In the genomic region with DNA sequence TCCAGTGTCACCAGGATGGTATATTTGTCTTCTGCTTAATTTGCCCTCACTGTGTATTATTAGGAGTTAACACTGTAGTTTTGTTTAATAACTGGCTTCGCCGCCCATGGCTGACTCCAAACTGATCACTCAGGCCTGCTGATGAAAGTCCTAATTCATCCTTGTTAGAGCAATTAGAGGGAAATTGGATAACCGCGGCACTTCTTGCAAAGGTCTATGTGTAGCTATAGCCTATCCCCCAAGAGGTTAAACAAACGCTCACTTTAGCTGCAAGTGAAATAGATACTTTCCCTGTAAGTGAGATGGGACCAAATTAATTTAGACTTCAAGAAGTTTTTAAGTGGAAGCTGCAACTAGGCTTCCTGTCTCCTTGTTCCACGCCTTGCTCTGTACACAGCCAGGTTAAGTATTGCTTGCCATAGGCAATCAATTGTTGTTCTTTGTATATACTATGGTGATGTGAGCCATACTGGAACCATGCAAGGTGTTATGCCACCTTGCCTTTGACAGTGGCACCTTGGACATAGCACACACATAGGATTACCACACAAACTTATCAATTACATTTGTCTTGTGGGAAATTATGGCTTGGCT, we compare ENCODE assay signal across 22 mouse cellular contexts.
DNase-seq lines count a peak whose midpoint lies in the region; ATAC-seq and TF ChIP-seq lines count a peak whose summit lies in the region.
"Had no signal": no experiment of that assay in that cellular context is flagged by ENCODE, and none has a peak within 500 bp of the region (broad histone marks: within the 10 kb centered on the region; RNA-seq: fewer than 3 reads in every experiment).

No protein-coding gene starts in this region.

- H3K9me3 ChIP-seq in embryonic facial prominence, embryonic 11.5 days (replicated peaks; ENCODE audit: control insufficient read depth, low read length): no peaks in the 10 kb centered on the region
- H3K9me3 ChIP-seq in embryonic facial prominence, embryonic 10.5 days: no peaks in the 10 kb centered on the region
- H3K9me3 ChIP-seq in kidney, embryonic 15.5 days (replicated peaks): no peaks in the 10 kb centered on the region
- no peaks in the 10 kb centered on the region for H3K9me3 ChIP-seq in kidney, postnatal 0 days (replicated peaks; ENCODE audit: low read length)
- H3K9me3 ChIP-seq: embryonic facial prominence, embryonic 13.5 days; embryonic facial prominence, embryonic 15.5 days; forebrain, embryonic 10.5 days; forebrain, embryonic 12.5 days had no signal

- 30% methylated on average over 6 of the region's 6 CpGs for WGBS in embryonic facial prominence, embryonic 11.5 days
- 29% methylated on average over 6 of the region's 6 CpGs for WGBS in embryonic facial prominence, embryonic 10.5 days
- 28% methylated on average over 6 of the region's 6 CpGs for WGBS in kidney, embryonic 15.5 days
- 33% methylated on average over 6 of the region's 6 CpGs for WGBS in kidney, postnatal 0 days

- ATAC-seq in embryonic facial prominence, embryonic 11.5 days (replicated peaks; ENCODE audit: insufficient number of reproducible peaks, low FRiP score, low TSS enrichment, low read depth): no peak
- peak; percentile 83 for ATAC-seq in kidney, embryonic 15.5 days (replicated peaks; ENCODE audit: low FRiP score)
- ATAC-seq in kidney, postnatal 0 days (replicated peaks; ENCODE audit: low FRiP score, low read depth): 0 out of 2 replicates have a peak, but pooled peaks have one; percentile 49
- ATAC-seq: forebrain, embryonic 14.5 days; forebrain, embryonic 16.5 days had no signal

- TF ChIP-seq CTCF in kidney, postnatal 0 days (IDR thresholded peaks at IDR 0.05; ENCODE audit: low read depth): no peak

- H3K36me3 ChIP-seq in embryonic facial prominence, embryonic 11.5 days (replicated peaks; ENCODE audit: control insufficient read depth, insufficient read depth, low read depth, low read length): no peaks in the 10 kb centered on the region
- H3K36me3 ChIP-seq in embryonic facial prominence, embryonic 10.5 days (replicated peaks): no peaks in the 10 kb centered on the region
- H3K36me3 ChIP-seq in kidney, embryonic 15.5 days: no peaks in the 10 kb centered on the region
- H3K36me3 ChIP-seq in kidney, postnatal 0 days (ENCODE audit: insufficient read depth, low read length): no peaks in the 10 kb centered on the region
- H3K36me3 ChIP-seq: embryonic facial prominence, embryonic 13.5 days; embryonic facial prominence, embryonic 15.5 days; forebrain, embryonic 10.5 days; forebrain, embryonic 12.5 days had no signal

- no peaks in the 10 kb centered on the region for H3K27me3 ChIP-seq in embryonic facial prominence, embryonic 11.5 days (ENCODE audit: control insufficient read depth, insufficient read depth, low read length)
- H3K27me3 ChIP-seq in embryonic facial prominence, embryonic 10.5 days (replicated peaks; ENCODE audit: low read depth, poor library complexity, severe bottlenecking): peaks cover 11% of the 10 kb centered on the region; the same call in 1 of the 2 replicates
- peaks cover 14% of the 10 kb centered on the region; the same call in 1 of the 2 replicates for H3K27me3 ChIP-seq in kidney, embryonic 15.5 days
- H3K27me3 ChIP-seq in kidney, postnatal 0 days (ENCODE audit: insufficient read depth, low read length): no peaks in the 10 kb centered on the region
- H3K27me3 ChIP-seq: embryonic facial prominence, embryonic 13.5 days; forebrain, embryonic 12.5 days had no signal

- no peak overlapping the region for H3K4me2 ChIP-seq in embryonic facial prominence, embryonic 11.5 days (ENCODE audit: low read depth, low read length)
- H3K4me2 ChIP-seq in kidney, embryonic 15.5 days: no peak overlapping the region
- H3K4me2 ChIP-seq in kidney, postnatal 0 days (ENCODE audit: low read length): no peak overlapping the region
- H3K4me2 ChIP-seq: embryonic facial prominence, embryonic 13.5 days; embryonic facial prominence, embryonic 15.5 days; forebrain, embryonic 12.5 days had no signal

- no peak overlapping the region for H3K27ac ChIP-seq in embryonic facial prominence, embryonic 11.5 days (replicated peaks; ENCODE audit: low read depth, low read length)
- H3K27ac ChIP-seq in embryonic facial prominence, embryonic 10.5 days (replicated peaks): no peak overlapping the region
- no peak overlapping the region for H3K27ac ChIP-seq in kidney, embryonic 15.5 days
- no peak overlapping the region for H3K27ac ChIP-seq in kidney, postnatal 0 days
- H3K27ac ChIP-seq: embryonic facial prominence, embryonic 13.5 days; embryonic facial prominence, embryonic 15.5 days; forebrain, embryonic 10.5 days; forebrain, embryonic 12.5 days had no signal

- peak; percentile 26 for DNase-seq in embryonic facial prominence, embryonic 11.5 days (ENCODE audit: low spot score)
- no peak for DNase-seq in embryonic facial prominence, embryonic 10.5 days (ENCODE audit: low spot score)
- DNase-seq in kidney, postnatal 14 days: no peak
- peak; percentile 64 for DNase-seq in kidney, postnatal 0 days (ENCODE audit: low spot score)
- no peak for DNase-seq in kidney, adult 11 months
- DNase-seq: adrenal gland, adult 2 months; adrenal gland, postnatal 10 days; adrenal gland, postnatal 25 days; cerebellum, adult 11 months; cerebellum, adult 18-20 months; cerebellum, adult 8-10 months; cerebellum, adult 9-11 months; cerebellum, postnatal 14 days; cerebellum, postnatal 36 days had no signal

- H3K4me3 ChIP-seq in embryonic facial prominence, embryonic 11.5 days (ENCODE audit: low read depth, low read length): no peak overlapping the region
- H3K4me3 ChIP-seq in embryonic facial prominence, embryonic 10.5 days: no peak overlapping the region
- H3K4me3 ChIP-seq in kidney, embryonic 15.5 days (replicated peaks): no peak overlapping the region
- no peak overlapping the region for H3K4me3 ChIP-seq in kidney, postnatal 0 days (replicated peaks; ENCODE audit: low read depth, low read length)
- H3K4me3 ChIP-seq: embryonic facial prominence, embryonic 13.5 days; embryonic facial prominence, embryonic 15.5 days; erythroblast, embryonic 14.5 days; forebrain, embryonic 10.5 days; forebrain, embryonic 12.5 days had no signal

- H3K9ac ChIP-seq in embryonic facial prominence, embryonic 11.5 days (replicated peaks; ENCODE audit: low read length): no peak overlapping the region
- H3K9ac ChIP-seq in kidney, embryonic 15.5 days: no peak overlapping the region
- no peak overlapping the region for H3K9ac ChIP-seq in kidney, postnatal 0 days (ENCODE audit: low read depth, low read length)
- H3K9ac ChIP-seq: embryonic facial prominence, embryonic 13.5 days; embryonic facial prominence, embryonic 15.5 days; forebrain, embryonic 12.5 days had no signal

- no peaks in the 10 kb centered on the region for H3K4me1 ChIP-seq in embryonic facial prominence, embryonic 11.5 days (ENCODE audit: control insufficient read depth, insufficient read depth, low read length)
- peaks cover 15% of the 10 kb centered on the region for H3K4me1 ChIP-seq in embryonic facial prominence, embryonic 10.5 days
- H3K4me1 ChIP-seq in kidney, embryonic 15.5 days: no peaks in the 10 kb centered on the region
- no peaks in the 10 kb centered on the region for H3K4me1 ChIP-seq in kidney, postnatal 0 days (replicated peaks; ENCODE audit: insufficient read depth, low read length)
- H3K4me1 ChIP-seq: embryonic facial prominence, embryonic 13.5 days; embryonic facial prominence, embryonic 15.5 days; forebrain, embryonic 12.5 days had no signal

Comparison
In these comparisons a context has a peak if more than half of its experiments do, and no peak if none do; other contexts are left out.
1. DNase-seq: peak in embryonic facial prominence, embryonic 11.5 days (single experiment) and kidney, postnatal 0 days (single experiment); none in embryonic facial prominence, embryonic 10.5 days (single experiment), kidney, postnatal 14 days (single experiment) and kidney, adult 11 months (single experiment).